Mouse (Mus musculus) midbrain, postnatal 0 days (tissue): Measurements from ENCODE around the gene Lsg1. TPM values are rescaled to one million over a fixed set of nuclear protein-coding genes. Genes with fewer than 3 reads are reported as not detected.

ENCODE experiments used
- ATAC-seq: fragments of 200-750 bp; cut with Nextera tagmentation; 2 replicates; pipeline ENCODE4 v1.8.0; 2017; ENCODE audit warnings: moderate number of reproducible peaks, mild to moderate bottlenecking, moderate TSS enrichment, moderate library complexity; ENCODE audit not compliant: low FRiP score
- DNase-seq: peaks from one replicate; pipeline ENCODE4 v3.0.0-alpha.2; 2015; ENCODE audit warnings: low spot score
- H3K27ac ChIP-seq: fragments of 300-500 bp; sonication (generic); 2 replicates; pipeline ENCODE4 v1.5.1; 2014; ENCODE audit warnings: low read depth, mild to moderate bottlenecking, low read length, mixed read lengths
- H3K27me3 ChIP-seq: fragments of 300-500 bp; sonication (generic); 2 replicates; pipeline ENCODE4 v1.6.1; 2014; ENCODE audit warnings: low read length, control low read depth, mixed read lengths; ENCODE audit not compliant: insufficient read depth
- H3K36me3 ChIP-seq: fragments of 300-500 bp; sonication (generic); 2 replicates; pipeline ENCODE4 v1.6.1; 2014; ENCODE audit warnings: low read length, control low read depth, mixed read lengths; ENCODE audit not compliant: insufficient read depth
- H3K4me1 ChIP-seq: fragments of 300-500 bp; sonication (generic); 2 replicates; pipeline ENCODE4 v1.6.1; 2014; ENCODE audit warnings: mild to moderate bottlenecking, control low read depth, antibody characterized with exemption, low read length, mixed read lengths; ENCODE audit not compliant: insufficient read depth
- H3K4me2 ChIP-seq: fragments of 300-500 bp; sonication (generic); 2 replicates; pipeline ENCODE4 v1.6.1; 2014; ENCODE audit warnings: low read depth, mild to moderate bottlenecking, low read length, mixed read lengths; ENCODE audit not compliant: poor library complexity, severe bottlenecking
- H3K4me3 ChIP-seq: fragments of 300-500 bp; sonication (generic); 2 replicates; pipeline ENCODE4 v1.5.1; 2014; ENCODE audit warnings: low read depth, mild to moderate bottlenecking, low read length, moderate library complexity
- H3K9ac ChIP-seq: fragments of 300-500 bp; sonication (generic); replicated peaks from 2 replicates; pipeline ENCODE4 v1.6.1; 2014; ENCODE audit warnings: mild to moderate bottlenecking, low read length, moderate library complexity, mixed read lengths; ENCODE audit not compliant: poor library complexity, severe bottlenecking
- H3K9me3 ChIP-seq: fragments of 300-500 bp; sonication (generic); 2 replicates; pipeline ENCODE4 v1.6.1; 2016; ENCODE audit warnings: low read length, control low read depth
- CTCF ChIP-seq: IDR thresholded peaks from 2 replicates; pipeline ENCODE4 v1.5.1; 2016; ENCODE audit warnings: antibody characterized with exemption, mild to moderate bottlenecking
- WGBS: fragments of 180-500 bp; shearing (Covaris S2); extraction: QIAGEN DNeasy Blood & Tissue Kit; methylation state at CpG from one replicate; pipeline ENCODE4 v1.1.7; 2014; 5-methylcytosine and 5-hydroxymethylcytosine counted together
- polyA plus RNA-seq: library from polyadenylated mRNA; unstranded; fragments of >200 nt; fragmentation: Nextera tagmentation; extraction: Ambion mirVana; gene quantifications from 2 replicates; pipeline ENCODE4 v1.2.1, GENCODE M21; 2015
- total RNA-seq: library from RNA; depleted of rRNA; stranded (reverse); fragments of >200 nt; gene quantifications from 2 replicates; pipeline ENCODE4 v1.2.3, GENCODE M21; 2014; rRNA removed

Gene Lsg1
- total RNA-seq (16.5 and 17.5 TPM in 2 replicates), polyA plus RNA-seq (38.1 and 43.7 TPM in 2 replicates)

DNA sequence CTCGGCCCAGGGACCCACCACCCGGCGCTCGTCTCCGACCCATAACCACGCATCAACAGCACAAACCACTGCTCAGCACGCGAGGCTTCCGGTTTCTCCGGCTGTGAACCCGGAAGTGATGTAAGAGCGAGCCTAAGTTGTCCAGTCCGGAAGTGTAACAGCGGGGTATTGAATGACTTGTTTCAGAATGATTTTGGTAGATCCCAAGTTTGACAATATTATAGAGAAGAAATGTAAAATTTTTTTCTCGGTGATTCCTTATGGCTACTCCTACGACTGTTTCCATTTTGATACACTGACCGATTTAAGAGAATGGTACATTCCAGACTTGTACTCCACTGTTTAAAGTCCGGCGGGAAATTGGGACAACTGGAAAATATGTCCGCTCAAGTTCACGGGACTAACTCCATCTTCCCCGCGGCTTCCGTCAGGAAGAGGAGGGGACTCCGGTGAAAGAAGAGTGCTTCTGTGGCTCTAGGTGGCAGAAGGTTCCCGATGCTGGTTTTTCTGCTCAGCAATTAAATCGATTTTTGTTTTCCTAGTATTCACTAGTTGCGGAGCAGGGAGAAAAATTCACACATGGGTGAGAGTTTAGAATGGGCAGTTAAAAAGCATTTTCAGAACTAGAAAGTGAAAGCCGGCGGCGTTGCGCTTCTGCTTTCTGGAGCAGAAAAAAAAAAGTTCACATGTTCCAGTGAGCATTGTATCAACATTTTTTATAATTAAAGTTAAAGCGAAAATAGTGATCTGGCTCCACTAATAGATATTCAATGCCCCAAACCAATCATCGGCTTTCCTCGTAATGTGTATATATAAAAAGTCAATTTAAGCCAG, at the start of gene Lsg1:
Gene Lsg1 (minus strand): TSS at position 99 of the 834 bp plus-strand sequence.
- Histone ChIP-seq H3K4me3 (peak within 1 kb of the TSS; percentile 78), H3K9ac (peak within 1 kb of the TSS; percentile 64), H3K27ac (peak within 1 kb of the TSS; percentile 72), H3K4me2 (peak within 1 kb of the TSS; percentile 94), H3K9me3 (no peaks in the 10 kb centered on the region), H3K4me1 (peaks cover 5% of the 10 kb centered on the region; the same call in 1 of the 2 replicates), H3K27me3 (no peaks in the 10 kb centered on the region), H3K36me3 (peaks cover 19% of the 10 kb centered on the region)
- 4% methylated on average over 35 of the region's 35 CpGs for WGBS
- ATAC-seq (peak; percentile 94), DNase-seq (peak; percentile 97)
- peak; percentile 73 for TF ChIP-seq CTCF

DNA sequence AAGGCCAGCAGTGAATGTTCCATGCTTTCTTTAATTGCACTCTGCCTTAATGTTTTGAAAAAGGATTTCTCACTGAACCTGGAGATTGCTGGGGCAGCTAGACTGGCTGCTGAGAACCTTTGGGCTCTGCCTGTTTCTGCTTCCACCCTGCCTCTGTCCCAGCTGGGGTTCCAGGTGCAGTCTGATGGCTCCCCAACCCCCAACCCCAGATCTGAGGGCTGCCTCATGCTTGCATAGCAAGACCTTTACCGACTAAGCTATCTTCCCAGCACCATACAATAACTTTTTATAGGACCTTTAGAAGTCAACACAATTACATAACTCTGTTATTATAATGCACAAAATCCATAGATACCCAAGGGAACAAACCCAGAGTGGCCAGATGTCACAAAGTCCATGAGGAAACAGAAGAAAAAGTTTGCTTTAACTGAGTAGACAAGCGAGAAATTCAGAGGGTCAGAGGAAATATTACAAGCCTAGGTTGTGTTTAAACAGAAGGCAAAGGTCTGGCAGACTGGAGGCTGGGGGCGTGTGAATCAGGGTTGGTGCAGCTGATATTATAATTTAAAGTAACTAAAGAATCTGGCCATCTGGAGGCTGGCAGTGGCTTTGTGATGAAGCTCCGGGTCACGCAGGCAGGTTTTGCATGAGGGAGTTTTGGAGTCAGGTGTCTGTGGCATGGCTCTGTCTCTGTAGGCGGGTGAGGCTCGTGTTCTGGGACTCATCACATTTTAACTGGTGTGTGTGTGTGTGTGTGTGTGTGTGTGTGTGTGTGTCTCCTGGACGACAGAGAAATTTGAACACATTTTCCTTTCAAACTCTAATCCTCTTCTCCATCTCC, 46.7 kb upstream of the Lsg1 start:
- H3K4me3 ChIP-seq: no peak overlapping the region
- ATAC-seq: no peak
- no peaks in the 10 kb centered on the region for H3K27me3 ChIP-seq
- H3K36me3 ChIP-seq: no peaks in the 10 kb centered on the region
- TF ChIP-seq CTCF: no peak
- DNase-seq: no peak
- H3K27ac ChIP-seq: no peak overlapping the region
- no peak overlapping the region for H3K9ac ChIP-seq
- 58% methylated on average over 8 of the region's 8 CpGs for WGBS
- H3K9me3 ChIP-seq: no peaks in the 10 kb centered on the region
- H3K4me1 ChIP-seq: no peaks in the 10 kb centered on the region
- H3K4me2 ChIP-seq: no peak overlapping the region

DNA sequence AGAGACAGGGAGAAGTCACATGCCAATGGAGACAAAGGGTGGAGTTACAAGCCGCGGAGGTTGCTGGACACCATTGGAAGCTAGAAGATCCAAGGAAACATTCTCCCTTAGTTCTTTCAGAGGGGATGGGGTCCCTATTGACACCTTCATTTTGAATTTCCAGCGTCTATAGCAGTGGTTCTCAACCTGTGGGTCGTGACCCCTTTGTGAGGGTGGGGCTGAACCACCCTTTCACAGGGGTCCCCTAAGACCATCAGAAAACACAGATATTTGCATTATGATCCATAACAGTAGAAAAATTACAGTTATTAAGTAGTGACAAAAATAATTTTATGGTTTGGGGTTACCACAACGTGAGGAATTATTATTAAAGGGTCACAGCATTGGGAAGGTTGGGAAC, 42.1 kb upstream of the Lsg1 start:
- Histone ChIP-seq H3K9me3 (no peaks in the 10 kb centered on the region), H3K27me3 (no peaks in the 10 kb centered on the region), H3K9ac (no peak overlapping the region), H3K4me2 (no peak overlapping the region), H3K4me3 (no peak overlapping the region), H3K36me3 (no peaks in the 10 kb centered on the region), H3K4me1 (no peaks in the 10 kb centered on the region), H3K27ac (no peak overlapping the region)
- no peak for TF ChIP-seq CTCF
- no peak for ATAC-seq
- no peak for DNase-seq
- 85% methylated on average over 5 of the region's 5 CpGs for WGBS

DNA sequence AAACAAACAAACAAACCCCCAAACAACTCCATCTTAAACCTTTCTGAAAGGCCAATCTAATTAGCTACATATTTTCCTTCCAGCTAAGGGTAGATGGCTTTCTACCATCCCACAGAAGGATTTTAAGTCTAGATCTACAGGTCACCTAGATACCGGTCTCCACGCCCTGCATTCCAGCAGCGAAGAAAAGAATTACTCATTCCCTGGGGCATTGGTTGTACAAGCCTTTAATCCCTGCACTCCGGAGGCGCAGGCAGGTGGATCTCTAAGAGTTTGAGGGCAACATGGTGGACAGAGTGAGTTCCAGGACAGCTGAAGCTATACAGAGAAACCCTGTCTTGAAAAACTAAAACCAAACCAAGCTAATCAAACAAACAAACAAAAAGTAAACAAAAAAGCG, 41.0 kb upstream of the Lsg1 start:
- ATAC-seq: no peak
- WGBS: 41% methylated on average over 6 of the region's 6 CpGs

DNA sequence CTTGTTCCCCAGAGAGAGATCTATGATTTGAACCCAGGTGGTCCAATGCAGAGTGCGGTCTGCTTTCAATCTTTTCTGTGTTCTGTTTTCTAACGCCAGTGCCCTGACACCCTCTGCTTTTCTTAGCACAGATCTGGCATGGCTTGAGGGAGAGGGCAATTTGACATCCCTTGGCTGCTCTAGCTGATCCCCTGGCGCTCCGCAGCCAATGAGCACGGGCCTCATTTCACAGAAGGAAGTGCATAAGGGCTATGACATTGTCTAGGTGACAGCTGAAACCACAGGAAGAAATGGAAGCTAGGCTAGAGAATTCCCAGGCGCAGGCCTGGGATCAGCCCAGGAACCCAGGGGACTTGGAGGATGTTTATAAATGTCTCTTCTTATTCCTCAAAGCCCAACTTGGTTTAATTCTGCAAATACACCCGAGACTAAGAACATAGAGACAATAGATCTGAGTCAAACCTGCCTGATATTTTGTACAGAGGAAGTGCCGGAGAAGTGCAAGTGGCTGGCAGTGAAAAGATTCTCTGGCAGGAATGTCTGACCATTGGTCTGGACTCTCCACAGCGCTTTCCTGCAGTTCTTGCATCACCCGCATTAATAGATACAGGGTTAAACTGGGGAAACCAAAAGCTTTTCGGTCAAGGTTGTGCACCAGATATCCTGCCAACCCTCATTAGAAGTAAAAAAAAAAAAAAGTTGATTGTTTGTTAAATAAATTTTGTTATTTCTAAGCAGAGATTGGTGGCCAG, 40.4 kb upstream of the Lsg1 start:
- H3K9me3 ChIP-seq: no peaks in the 10 kb centered on the region
- no peak overlapping the region for H3K9ac ChIP-seq
- H3K27ac ChIP-seq: no peak overlapping the region
- ATAC-seq (no peak), DNase-seq (peak; percentile 50)
- H3K27me3 ChIP-seq: no peaks in the 10 kb centered on the region
- H3K4me2 ChIP-seq: no peak overlapping the region
- no peak for TF ChIP-seq CTCF
- no peaks in the 10 kb centered on the region for H3K36me3 ChIP-seq
- no peak overlapping the region for H3K4me3 ChIP-seq
- 64% methylated on average over 11 of the region's 11 CpGs for WGBS
- no peaks in the 10 kb centered on the region for H3K4me1 ChIP-seq

More for the DNA sequence above, 41.0 kb upstream of the Lsg1 start:
- Histone ChIP-seq H3K9ac (no peak overlapping the region), H3K9me3 (no peaks in the 10 kb centered on the region), H3K27ac (no peak overlapping the region), H3K36me3 (no peaks in the 10 kb centered on the region), H3K4me2 (no peak overlapping the region), H3K27me3 (no peaks in the 10 kb centered on the region), H3K4me3 (no peak overlapping the region), H3K4me1 (no peaks in the 10 kb centered on the region)
- no peak for DNase-seq
- TF ChIP-seq CTCF: no peak
